Mouse (Mus musculus): ENCODE results near the gene Prl7c1.
"Not testable (repeated sequence)": the region's sequence is repeated elsewhere in the genome, so short reads cannot be mapped to it uniquely, and the experiment has no call there.

The Prl7c1 gene

GRCm38 (mm10) chr13:27780704-27781103, at the start of gene Prl7c1:
Prl7c1 (minus strand) TSS chr13:27780804.
- not testable (repeated sequence) for DNase-seq

GRCm38 (mm10) chr13:27802765-27803164, 22.2 kb upstream of the Prl7c1 start:
- DNase-seq, result no peak

DNA sequence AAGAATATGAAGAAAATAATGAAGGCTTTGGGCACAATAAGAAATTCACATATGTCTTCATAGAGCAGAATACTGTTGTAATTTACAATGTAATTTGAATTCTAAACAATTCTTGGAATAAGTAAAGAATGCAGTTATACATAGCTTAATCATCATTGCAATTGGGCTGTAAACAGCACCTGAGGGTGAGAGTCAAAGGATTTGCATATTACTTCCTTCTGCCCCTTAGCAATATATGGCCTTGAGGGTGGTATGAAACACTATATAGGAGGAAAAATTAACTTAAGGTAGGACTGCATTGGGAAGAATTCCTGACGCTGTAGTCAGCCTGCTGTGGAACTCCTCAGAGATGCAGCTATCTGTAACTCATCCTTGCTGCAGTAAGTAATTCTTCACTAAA, 20.8 kb upstream of the Prl7c1 start, which contains the start of gene Prl2a1:
TSS of gene Prl2a1 (plus strand) at position 301 of the 400 bp plus-strand sequence.
- DNase-seq, result no peak

GRCm38 (mm10) chr13:27799303-27799702, 18.7 kb upstream of the Prl7c1 start:
- no peak for DNase-seq

- no peak for DNase-seq
These were observed 46.0 kb downstream of the Prl7c1 start for GRCm38 (mm10) chr13:27734512-27735186.

DNA sequence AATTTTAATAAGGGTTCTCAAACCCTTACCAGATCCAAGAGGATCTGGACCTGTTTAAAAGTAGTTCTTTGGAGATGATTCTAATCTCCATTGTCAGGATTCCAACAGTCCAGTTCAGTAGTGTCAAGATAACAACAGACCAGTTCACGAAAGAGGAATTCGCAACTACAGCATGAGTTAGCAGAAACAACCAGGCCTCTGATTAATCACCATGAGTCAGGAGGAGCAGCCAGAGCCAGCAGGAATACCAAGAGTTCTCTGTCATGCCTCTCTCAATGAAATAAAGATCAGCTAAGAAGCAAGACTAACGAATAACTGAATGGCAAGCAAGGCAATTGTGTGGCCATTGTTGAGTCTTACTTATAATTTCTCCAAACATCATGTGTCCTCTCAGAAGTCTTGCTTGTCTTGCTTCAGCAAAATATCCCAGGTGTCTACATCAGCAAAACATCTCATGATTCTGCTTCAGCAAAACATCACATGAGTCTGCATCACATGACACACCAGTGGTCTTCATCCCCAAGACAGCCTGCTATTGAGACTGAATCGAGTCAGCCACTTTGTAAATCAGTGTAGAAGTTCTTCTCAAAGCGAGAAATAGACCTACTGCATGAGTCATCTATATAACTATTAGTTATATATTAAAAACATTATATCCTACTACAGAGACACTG, 50.2 kb downstream of the Prl7c1 start:
- not testable (repeated sequence) for DNase-seq

DNA sequence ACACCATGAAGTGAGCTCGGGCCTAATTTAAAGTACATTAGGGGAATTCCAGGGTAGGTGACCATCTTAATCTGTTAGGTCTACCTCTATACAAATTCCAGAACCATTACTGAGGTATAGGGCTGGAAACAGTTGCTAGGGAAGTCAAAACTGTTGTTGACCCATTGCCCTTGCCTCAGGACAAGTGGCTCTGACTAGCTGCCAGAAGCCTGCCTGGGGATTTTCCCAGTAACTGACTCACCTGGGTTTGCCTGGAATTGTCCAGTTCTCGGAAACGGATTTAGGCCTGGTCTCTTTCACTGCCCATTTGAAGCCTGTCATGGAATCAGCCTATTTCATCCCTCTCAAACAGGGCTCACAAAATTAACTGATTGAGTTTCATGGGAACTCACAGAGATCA, 55.5 kb downstream of the Prl7c1 start:
- not testable (repeated sequence) for DNase-seq

Data from lung, postnatal 14 days (tissue).